Mouse (Mus musculus) CH12.LX (cell line): ENCODE results near the gene Krtap5-2. TPM values are rescaled to one million over a fixed set of nuclear protein-coding genes. Genes with fewer than 3 reads are reported as not detected.

Experiments
- DNase-seq: peaks from one replicate; pipeline ENCODE4 v3.0.0-alpha.2; 2013; ENCODE audit errors: extremely low read depth
- H3K27ac ChIP-seq: 2 replicates; pipeline ENCODE4 v1.5.1; 2012; ENCODE audit warnings: low read depth, mild to moderate bottlenecking, control low read depth, moderate library complexity; ENCODE audit not compliant: insufficient read depth
- H3K27me3 ChIP-seq: replicated peaks from 2 replicates; pipeline ENCODE3; 2012; ENCODE audit warnings: inconsistent platforms
- H3K36me3 ChIP-seq, 2 experiments: replicated peaks in 1 of 2; 2 replicates each; pipeline versions ENCODE3 to v1.6.1; 2012; ENCODE audit warnings: inconsistent platforms in 1 of 2, low read length in 1 of 2, mild to moderate bottlenecking in 1 of 2, mixed read lengths in 1 of 2, moderate library complexity in 1 of 2; ENCODE audit not compliant: control insufficient read depth in 1 of 2, insufficient read depth in 1 of 2
- H3K4me1 ChIP-seq, 2 experiments: 2 replicates each; pipeline ENCODE4 v1.6.1; 2012; ENCODE audit warnings: inconsistent platforms in 1 of 2, moderate library complexity in 1 of 2; ENCODE audit not compliant: insufficient read depth in 2 of 2, control insufficient read depth in 1 of 2
- H3K4me2 ChIP-seq: 2 replicates; pipeline ENCODE4 v1.6.1; 2012; ENCODE audit warnings: low read depth, mild to moderate bottlenecking, control low read depth; ENCODE audit not compliant: poor library complexity, insufficient read depth, severe bottlenecking
- H3K4me3 ChIP-seq, 3 experiments: fragments of 150-350 bp in 1 of 3; sonication (generic) in 1 of 3; replicated peaks in 1 of 3; 2 replicates each; pipeline versions ENCODE3 to v1.5.1; 2011 to 2012; ENCODE audit warnings: low read depth in 2 of 3, low read length in 2 of 3, mild to moderate bottlenecking in 2 of 3, moderate library complexity in 2 of 3, control low read depth in 1 of 3, improper control_type of control experiment in 1 of 3, inconsistent platforms in 1 of 3, mixed read lengths in 1 of 3; ENCODE audit not compliant: poor library complexity in 1 of 3
- H3K79me2 ChIP-seq: replicated peaks from 2 replicates; pipeline ENCODE4 v1.6.1; 2012; ENCODE audit warnings: mild to moderate bottlenecking, moderate library complexity; ENCODE audit not compliant: control insufficient read depth, poor library complexity, insufficient read depth, severe bottlenecking; ENCODE audit errors: extremely low read depth
- H3K9ac ChIP-seq: 2 replicates; pipeline ENCODE4 v1.6.1; 2012; ENCODE audit warnings: low read depth, mild to moderate bottlenecking, control low read depth, moderate library complexity; ENCODE audit not compliant: insufficient read depth
- H3K9me3 ChIP-seq: replicated peaks from 2 replicates; pipeline ENCODE3; 2012; ENCODE audit warnings: low read length, inconsistent platforms, mixed read lengths
- CHD1 ChIP-seq: IDR thresholded peaks from 2 replicates; pipeline ENCODE4 v1.6.1; 2012; ENCODE audit warnings: low read depth, low read length, improper control_type of control experiment, inconsistent platforms
- CTCF ChIP-seq, 2 experiments: IDR thresholded peaks in 1 of 2; conservative IDR thresholded peaks in 1 of 2; 2 replicates each; pipeline ENCODE4 v1.5.1; 2011 to 2012; ENCODE audit warnings: low read depth in 2 of 2, low read length in 2 of 2, improper control_type of control experiment in 1 of 2, inconsistent platforms in 1 of 2, mild to moderate bottlenecking in 1 of 2, moderate library complexity in 1 of 2
- E2F4 ChIP-seq: IDR thresholded peaks from 2 replicates; pipeline ENCODE4 v1.6.1; 2011; ENCODE audit warnings: low read depth, low read length, improper control_type of control experiment; ENCODE audit not compliant: insufficient replicate concordance
- ELF1 ChIP-seq: IDR thresholded peaks from 2 replicates; pipeline ENCODE4 v1.6.1; 2014; ENCODE audit warnings: low read depth, mild to moderate bottlenecking, inconsistent platforms, low read length, improper control_type of control experiment
- EP300 ChIP-seq: IDR thresholded peaks from 2 replicates; pipeline ENCODE4 v1.6.1; 2011; ENCODE audit warnings: low read length, improper control_type of control experiment
- GABPA ChIP-seq: IDR thresholded peaks from 2 replicates; pipeline ENCODE4 v1.6.1; 2012; ENCODE audit warnings: low read depth, low read length, improper control_type of control experiment, inconsistent platforms; ENCODE audit not compliant: insufficient replicate concordance
- IRF4 ChIP-seq: IDR thresholded peaks from 2 replicates; pipeline ENCODE4 v1.6.1; 2014; ENCODE audit warnings: low read depth, mild to moderate bottlenecking, inconsistent platforms, low read length, improper control_type of control experiment
- JUND ChIP-seq: conservative IDR thresholded peaks from 2 replicates; pipeline ENCODE4 v1.6.1; 2011; ENCODE audit warnings: low read depth, low read length, improper control_type of control experiment
- MAFK ChIP-seq: IDR thresholded peaks from 2 replicates; pipeline ENCODE4 v1.6.1; 2011; ENCODE audit warnings: low read length, improper control_type of control experiment; ENCODE audit not compliant: insufficient replicate concordance
- MAX ChIP-seq: IDR thresholded peaks from 2 replicates; pipeline ENCODE4 v1.6.1; 2011; ENCODE audit warnings: low read length, improper control_type of control experiment
- MXI1 ChIP-seq: IDR thresholded peaks from 2 replicates; pipeline ENCODE4 v1.6.1; 2011; ENCODE audit warnings: mild to moderate bottlenecking, low read depth, low read length, improper control_type of control experiment
- POLR2A ChIP-seq: IDR thresholded peaks from 2 replicates; pipeline ENCODE4 v1.6.1; 2011; ENCODE audit warnings: low read depth, mild to moderate bottlenecking, improper control_type of control experiment, low read length
- POLR2AphosphoS2 ChIP-seq: IDR thresholded peaks from 2 replicates; pipeline ENCODE4 v1.6.1; 2011; ENCODE audit warnings: low read depth, low read length, improper control_type of control experiment
- RAD21 ChIP-seq: IDR thresholded peaks from 2 replicates; pipeline ENCODE4 v1.6.1; 2011; ENCODE audit warnings: low read depth, mild to moderate bottlenecking, low read length, improper control_type of control experiment, moderate library complexity
- SIN3A ChIP-seq: IDR thresholded peaks from 2 replicates; pipeline ENCODE4 v1.6.1; 2012; ENCODE audit warnings: low read length, improper control_type of control experiment, inconsistent platforms
- SMC3 ChIP-seq: IDR thresholded peaks from 2 replicates; pipeline ENCODE4 v1.6.1; 2011; ENCODE audit warnings: low read depth, low read length, improper control_type of control experiment
- USF2 ChIP-seq: conservative IDR thresholded peaks from 2 replicates; pipeline ENCODE4 v1.6.1; 2011; ENCODE audit warnings: low read depth, low read length, improper control_type of control experiment
- ZC3H11A ChIP-seq: IDR thresholded peaks from 2 replicates; pipeline ENCODE4 v1.6.1; 2012; ENCODE audit warnings: low read depth, mild to moderate bottlenecking, inconsistent platforms, low read length, improper control_type of control experiment
- ZMIZ1 ChIP-seq: IDR thresholded peaks from 2 replicates; pipeline ENCODE4 v1.6.1; 2012; ENCODE audit warnings: low read depth, mild to moderate bottlenecking, inconsistent platforms, low read length, improper control_type of control experiment
- dilution Hi-C: fragments of 300-500 bp; cut with MboI; formaldehyde crosslinking; loops from 2 replicates; pipeline ENCODE4 v1.14.3; 2020; ENCODE audit warnings: low sequenced_read_pairs; ENCODE audit not compliant: extremely low pct_unique_long_range_greater_than_20kb, extremely low pct_ligation_motif_present
- in situ Hi-C: fragments of 300-500 bp; cut with MboI; formaldehyde crosslinking; loops from 3 replicates; pipeline ENCODE4 v1.14.3; 2019; ENCODE audit warnings: low sequenced_read_pairs, low pct_ligation_motif_present, low pct_unique_long_range_greater_than_20kb, mixed read lengths
- polyA plus RNA-seq: library from polyadenylated mRNA; unstranded; fragments of >175 nt; gene quantifications from 2 replicates; pipeline ENCODE4 v1.2.1, GENCODE M21; 2012; ENCODE audit warnings: low read depth; ENCODE audit not compliant: insufficient read length
- total RNA-seq, 2 experiments: library from RNA; depleted of rRNA; stranded (reverse); fragments of 300-350 nt in 1 of 2; fragments of >200 nt in 1 of 2; gene quantifications; 2 replicates each; pipeline ENCODE4 v1.2.3; 2012 to 2014

Krtap5-2 gene
- total and polyA plus RNA-seq, 3 experiments: not detected

DNA sequence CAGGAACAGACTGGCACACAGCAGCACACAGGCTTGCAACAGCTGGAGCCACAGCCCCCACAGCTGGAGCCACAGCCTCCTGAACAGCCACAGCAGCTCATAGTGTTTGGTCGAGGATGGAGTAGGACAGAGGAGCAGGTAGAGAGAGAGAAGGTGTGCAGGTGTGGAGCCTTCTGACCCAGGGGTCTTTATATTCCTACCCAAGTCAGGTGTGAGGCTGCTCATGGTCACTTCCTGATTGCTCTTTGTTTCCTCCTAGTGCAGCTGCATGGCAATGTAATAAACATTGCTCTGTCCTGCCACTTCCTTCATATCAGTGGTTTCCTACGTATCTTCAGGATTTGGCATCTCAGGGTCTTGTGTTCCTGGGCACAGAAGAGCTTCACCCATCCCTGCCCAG is 14.5 kb upstream of the Krtap5-2 start, which contains the start of gene Gm10153:
Gene Gm10153 (minus strand): TSS at position 101 of the 400 bp plus-strand sequence.
- Histone ChIP-seq H3K27me3 (peaks cover 57% of the 10 kb centered on the region), H3K4me1 (no peaks in the 10 kb centered on the region), H3K9ac (no peak within 1 kb of the TSS), H3K4me3 (no peak within 1 kb of the TSS), H3K27ac (no peak within 1 kb of the TSS), H3K4me2 (no peak within 1 kb of the TSS), H3K79me2 (no peaks in the 10 kb centered on the region), H3K9me3 (peaks cover 10% of the 10 kb centered on the region), H3K36me3 (no peaks in the 10 kb centered on the region)
- dilution Hi-C loops: no loop called here
- no peak for DNase-seq
- TF ChIP-seq IRF4 (no peak), EP300 (no peak), POLR2AphosphoS2 (no peak), SIN3A (no peak), SMC3 (no peak), MAFK (no peak)
- in situ Hi-C loops: no loop called here

DNA sequence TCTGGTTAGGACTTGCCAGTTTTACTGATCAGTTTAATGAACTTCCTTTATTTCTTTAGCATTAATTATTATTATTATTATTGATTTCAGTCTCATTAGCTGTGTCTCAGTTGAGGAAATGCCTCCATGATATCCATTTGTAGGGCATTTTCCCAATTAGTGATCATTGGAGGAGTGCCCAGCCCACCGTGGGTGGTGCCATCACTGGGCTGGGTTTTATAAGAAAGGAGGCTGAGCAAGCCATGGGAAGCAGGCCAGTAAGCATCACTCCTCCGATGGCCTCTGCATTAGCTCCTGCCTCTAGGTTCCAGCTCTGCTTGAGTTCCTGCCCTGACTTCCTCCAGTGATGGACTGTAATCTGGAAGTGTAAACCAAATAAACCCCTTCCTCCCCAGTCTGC is 12.4 kb upstream of the Krtap5-2 start:
- H3K4me3 ChIP-seq: no peak overlapping the region
- dilution Hi-C loops (no loop called here), in situ Hi-C loops (no loop called here)
- peaks cover 2% of the 10 kb centered on the region for H3K9me3 ChIP-seq
- no peak overlapping the region for H3K27ac ChIP-seq
- H3K27me3 ChIP-seq: peaks cover 61% of the 10 kb centered on the region
- H3K36me3 ChIP-seq: no peaks in the 10 kb centered on the region
- H3K79me2 ChIP-seq: no peaks in the 10 kb centered on the region
- H3K4me1 ChIP-seq: no peaks in the 10 kb centered on the region
- no peak overlapping the region for H3K9ac ChIP-seq
- no peak overlapping the region for H3K4me2 ChIP-seq
- no peak for DNase-seq
- TF ChIP-seq CHD1: no peak
- TF ChIP-seq E2F4: no peak
- TF ChIP-seq ZMIZ1: no peak
- no peak for TF ChIP-seq USF2
- TF ChIP-seq MXI1: no peak
- TF ChIP-seq JUND: no peak
- no peak for TF ChIP-seq MAX
- no peak for TF ChIP-seq ELF1
- no peak for TF ChIP-seq SMC3
- no peak for TF ChIP-seq RAD21
- TF ChIP-seq POLR2AphosphoS2: no peak
- TF ChIP-seq GABPA: no peak
- TF ChIP-seq CTCF (conservative IDR thresholded peaks at IDR 0.05 in 1 of 2, IDR thresholded peaks at IDR 0.05 in 1 of 2; ENCODE audit: low read depth in 2 of 2, low read length in 2 of 2): no peak
- no peak for TF ChIP-seq POLR2A
- TF ChIP-seq ZC3H11A: no peak
- TF ChIP-seq, all 38 proteins: peak for 0
